Mouse (Mus musculus): ENCODE data around the gene Ctsw.

DNA sequence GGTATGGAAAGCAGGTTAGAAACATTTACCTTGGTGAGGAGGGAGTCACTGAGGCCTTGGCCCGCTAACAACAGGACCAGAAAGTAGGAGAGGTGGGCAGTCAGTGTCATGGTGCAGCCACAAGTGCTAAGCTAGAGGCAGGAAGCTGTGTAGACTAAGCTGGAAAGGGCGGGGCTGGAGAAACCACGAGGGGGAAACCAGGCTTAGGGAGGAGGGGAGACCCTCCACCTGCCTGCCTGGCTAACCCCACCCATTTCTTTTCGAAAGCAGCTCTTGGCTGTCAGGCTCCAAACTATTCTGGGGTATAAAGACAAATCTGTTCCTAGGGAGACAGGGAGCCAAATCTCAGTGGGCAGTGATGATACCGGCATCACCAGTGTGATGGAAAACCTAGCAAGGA lies at the start of gene Ctsw:
- no peak for TF ChIP-seq POLR2A (IDR thresholded peaks at IDR 0.05; ENCODE audit: borderline replicate concordance, extremely low read depth, insufficient read depth, insufficient read length, poor library complexity, severe bottlenecking)
- no peak for TF ChIP-seq CTCF (IDR thresholded peaks at IDR 0.05; ENCODE audit: borderline replicate concordance, extremely low read depth, insufficient read depth, insufficient read length)
